Mouse (Mus musculus) CH12.LX (cell line): ENCODE measurements around the gene Gm38392. TPM values are rescaled to one million over a fixed set of nuclear protein-coding genes. Genes with fewer than 3 reads are reported as not detected.

Experiments
- DNase-seq: peaks from one replicate; pipeline ENCODE4 v3.0.0-alpha.2; 2013; ENCODE audit errors: extremely low read depth
- H3K27ac ChIP-seq: 2 replicates; pipeline ENCODE4 v1.5.1; 2012; ENCODE audit warnings: low read depth, mild to moderate bottlenecking, control low read depth, moderate library complexity; ENCODE audit not compliant: insufficient read depth
- H3K27me3 ChIP-seq: replicated peaks from 2 replicates; pipeline ENCODE3; 2012; ENCODE audit warnings: inconsistent platforms
- H3K36me3 ChIP-seq, 2 experiments: replicated peaks in 1 of 2; 2 replicates each; pipeline versions ENCODE3 to v1.6.1; 2012; ENCODE audit warnings: inconsistent platforms in 1 of 2, low read length in 1 of 2, mild to moderate bottlenecking in 1 of 2, mixed read lengths in 1 of 2, moderate library complexity in 1 of 2; ENCODE audit not compliant: control insufficient read depth in 1 of 2, insufficient read depth in 1 of 2
- H3K4me1 ChIP-seq, 2 experiments: 2 replicates each; pipeline ENCODE4 v1.6.1; 2012; ENCODE audit warnings: inconsistent platforms in 1 of 2, moderate library complexity in 1 of 2; ENCODE audit not compliant: insufficient read depth in 2 of 2, control insufficient read depth in 1 of 2
- H3K4me2 ChIP-seq: 2 replicates; pipeline ENCODE4 v1.6.1; 2012; ENCODE audit warnings: low read depth, mild to moderate bottlenecking, control low read depth; ENCODE audit not compliant: poor library complexity, insufficient read depth, severe bottlenecking
- H3K4me3 ChIP-seq, 3 experiments: fragments of 150-350 bp in 1 of 3; sonication (generic) in 1 of 3; replicated peaks in 1 of 3; 2 replicates each; pipeline versions ENCODE3 to v1.5.1; 2011 to 2012; ENCODE audit warnings: low read depth in 2 of 3, low read length in 2 of 3, mild to moderate bottlenecking in 2 of 3, moderate library complexity in 2 of 3, control low read depth in 1 of 3, improper control_type of control experiment in 1 of 3, inconsistent platforms in 1 of 3, mixed read lengths in 1 of 3; ENCODE audit not compliant: poor library complexity in 1 of 3
- H3K79me2 ChIP-seq: replicated peaks from 2 replicates; pipeline ENCODE4 v1.6.1; 2012; ENCODE audit warnings: mild to moderate bottlenecking, moderate library complexity; ENCODE audit not compliant: control insufficient read depth, poor library complexity, insufficient read depth, severe bottlenecking; ENCODE audit errors: extremely low read depth
- H3K9ac ChIP-seq: 2 replicates; pipeline ENCODE4 v1.6.1; 2012; ENCODE audit warnings: low read depth, mild to moderate bottlenecking, control low read depth, moderate library complexity; ENCODE audit not compliant: insufficient read depth
- H3K9me3 ChIP-seq: replicated peaks from 2 replicates; pipeline ENCODE3; 2012; ENCODE audit warnings: low read length, inconsistent platforms, mixed read lengths
- CHD2 ChIP-seq: IDR thresholded peaks from 2 replicates; pipeline ENCODE4 v1.6.1; 2011; ENCODE audit warnings: low read length, improper control_type of control experiment
- CTCF ChIP-seq, 2 experiments: IDR thresholded peaks in 1 of 2; conservative IDR thresholded peaks in 1 of 2; 2 replicates each; pipeline ENCODE4 v1.5.1; 2011 to 2012; ENCODE audit warnings: low read depth in 2 of 2, low read length in 2 of 2, improper control_type of control experiment in 1 of 2, inconsistent platforms in 1 of 2, mild to moderate bottlenecking in 1 of 2, moderate library complexity in 1 of 2
- E2F4 ChIP-seq: IDR thresholded peaks from 2 replicates; pipeline ENCODE4 v1.6.1; 2011; ENCODE audit warnings: low read depth, low read length, improper control_type of control experiment; ENCODE audit not compliant: insufficient replicate concordance
- ELF1 ChIP-seq: IDR thresholded peaks from 2 replicates; pipeline ENCODE4 v1.6.1; 2014; ENCODE audit warnings: low read depth, mild to moderate bottlenecking, inconsistent platforms, low read length, improper control_type of control experiment
- EP300 ChIP-seq: IDR thresholded peaks from 2 replicates; pipeline ENCODE4 v1.6.1; 2011; ENCODE audit warnings: low read length, improper control_type of control experiment
- HCFC1 ChIP-seq: IDR thresholded peaks from 2 replicates; pipeline ENCODE4 v1.6.1; 2012; ENCODE audit warnings: low read depth, mild to moderate bottlenecking, inconsistent platforms, low read length, improper control_type of control experiment
- JUN ChIP-seq: IDR thresholded peaks from 2 replicates; pipeline ENCODE4 v1.6.1; 2011; ENCODE audit warnings: low read depth, mild to moderate bottlenecking, low read length, improper control_type of control experiment, moderate library complexity; ENCODE audit not compliant: insufficient read depth
- JUND ChIP-seq: conservative IDR thresholded peaks from 2 replicates; pipeline ENCODE4 v1.6.1; 2011; ENCODE audit warnings: low read depth, low read length, improper control_type of control experiment
- MAFK ChIP-seq: IDR thresholded peaks from 2 replicates; pipeline ENCODE4 v1.6.1; 2011; ENCODE audit warnings: low read length, improper control_type of control experiment; ENCODE audit not compliant: insufficient replicate concordance
- MAX ChIP-seq: IDR thresholded peaks from 2 replicates; pipeline ENCODE4 v1.6.1; 2011; ENCODE audit warnings: low read length, improper control_type of control experiment
- MEF2A ChIP-seq: IDR thresholded peaks from 2 replicates; pipeline ENCODE4 v1.6.1; 2014; ENCODE audit warnings: low read depth, mild to moderate bottlenecking, inconsistent platforms, low read length, improper control_type of control experiment, borderline replicate concordance
- MYC ChIP-seq: IDR thresholded peaks from 2 replicates; pipeline ENCODE4 v1.6.1; 2011; ENCODE audit warnings: low read depth, mild to moderate bottlenecking, improper control_type of control experiment, low read length
- RAD21 ChIP-seq: IDR thresholded peaks from 2 replicates; pipeline ENCODE4 v1.6.1; 2011; ENCODE audit warnings: low read depth, mild to moderate bottlenecking, low read length, improper control_type of control experiment, moderate library complexity
- TCF12 ChIP-seq: IDR thresholded peaks from 2 replicates; pipeline ENCODE4 v1.6.1; 2014; ENCODE audit warnings: low read depth, mild to moderate bottlenecking, inconsistent platforms, low read length, improper control_type of control experiment
- UBTF ChIP-seq: IDR thresholded peaks from 2 replicates; pipeline ENCODE4 v1.6.1; 2012; ENCODE audit warnings: low read depth, mild to moderate bottlenecking, inconsistent platforms, low read length, improper control_type of control experiment, moderate library complexity
- USF1 ChIP-seq: IDR thresholded peaks from 2 replicates; pipeline ENCODE4 v1.6.1; 2014; ENCODE audit warnings: low read depth, mild to moderate bottlenecking, inconsistent platforms, low read length, improper control_type of control experiment
- USF2 ChIP-seq: conservative IDR thresholded peaks from 2 replicates; pipeline ENCODE4 v1.6.1; 2011; ENCODE audit warnings: low read depth, low read length, improper control_type of control experiment
- ZC3H11A ChIP-seq: IDR thresholded peaks from 2 replicates; pipeline ENCODE4 v1.6.1; 2012; ENCODE audit warnings: low read depth, mild to moderate bottlenecking, inconsistent platforms, low read length, improper control_type of control experiment
- ZMIZ1 ChIP-seq: IDR thresholded peaks from 2 replicates; pipeline ENCODE4 v1.6.1; 2012; ENCODE audit warnings: low read depth, mild to moderate bottlenecking, inconsistent platforms, low read length, improper control_type of control experiment
- ZNF384 ChIP-seq: IDR thresholded peaks from 2 replicates; pipeline ENCODE4 v1.6.1; 2012; ENCODE audit warnings: low read depth, low read length, improper control_type of control experiment, inconsistent platforms
- dilution Hi-C: fragments of 300-500 bp; cut with MboI; formaldehyde crosslinking; loops from 2 replicates; pipeline ENCODE4 v1.14.3; 2020; ENCODE audit warnings: low sequenced_read_pairs; ENCODE audit not compliant: extremely low pct_unique_long_range_greater_than_20kb, extremely low pct_ligation_motif_present
- in situ Hi-C: fragments of 300-500 bp; cut with MboI; formaldehyde crosslinking; loops from 3 replicates; pipeline ENCODE4 v1.14.3; 2019; ENCODE audit warnings: low sequenced_read_pairs, low pct_ligation_motif_present, low pct_unique_long_range_greater_than_20kb, mixed read lengths
- polyA plus RNA-seq: library from polyadenylated mRNA; unstranded; fragments of >175 nt; gene quantifications from 2 replicates; pipeline ENCODE4 v1.2.1, GENCODE M21; 2012; ENCODE audit warnings: low read depth; ENCODE audit not compliant: insufficient read length
- total RNA-seq, 2 experiments: library from RNA; depleted of rRNA; stranded (reverse); fragments of 300-350 nt in 1 of 2; fragments of >200 nt in 1 of 2; gene quantifications; 2 replicates each; pipeline ENCODE4 v1.2.3; 2012 to 2014

Gene Gm38392
- total and polyA plus RNA-seq, 3 experiments, result not detected

- dilution Hi-C loops, result no loop called here
- H3K27ac ChIP-seq, result no peak overlapping the region
- H3K27me3 ChIP-seq, result peaks cover 59% of the 10 kb centered on the region
- no peaks in the 10 kb centered on the region for H3K36me3 ChIP-seq
- TF ChIP-seq ELF1, result no peak
- TF ChIP-seq JUN, result no peak
- TF ChIP-seq MAX, result no peak
- no peak for TF ChIP-seq MEF2A
- no peak for TF ChIP-seq CHD2
- TF ChIP-seq, all 38 proteins: peak for 0
- no peak for DNase-seq
- in situ Hi-C loops, result no loop called here
- peaks cover 2 to 29% of the 10 kb centered on the region in 2 experiments; a peak in 3 of 4 replicates for H3K4me1 ChIP-seq
- no peak overlapping the region for H3K4me2 ChIP-seq
- no peaks in the 10 kb centered on the region for H3K9me3 ChIP-seq
- H3K79me2 ChIP-seq, result no peaks in the 10 kb centered on the region
- no peak overlapping the region for H3K4me3 ChIP-seq
- no peak overlapping the region for H3K9ac ChIP-seq
Measured at GRCm38 (mm10) chr3:88252739-88253138, 34.3 kb downstream of the Gm38392 start.

GRCm38 (mm10) chr3:88248406-88248805 lies 38.6 kb downstream of the Gm38392 start:
- dilution Hi-C loops, result no loop called here

GRCm38 (mm10) chr3:88247666-88248065 lies 39.3 kb downstream of the Gm38392 start:
- TF ChIP-seq JUND, result no peak
- TF ChIP-seq ZC3H11A, result no peak
- TF ChIP-seq, all 38 proteins: peak for 0
- Histone ChIP-seq H3K4me1 (peaks cover 10 to 21% of the 10 kb centered on the region in 2 experiments), H3K27me3 (peaks cover 59% of the 10 kb centered on the region), H3K4me3 (no peak overlapping the region), H3K27ac (no peak overlapping the region), H3K9ac (no peak overlapping the region), H3K9me3 (no peaks in the 10 kb centered on the region), H3K36me3 (no peaks in the 10 kb centered on the region), H3K79me2 (no peaks in the 10 kb centered on the region), H3K4me2 (no peak overlapping the region)
- DNase-seq, result no peak
- dilution Hi-C loops, result no loop called here
- in situ Hi-C loops, result no loop called here

More at GRCm38 (mm10) chr3:88248406-88248805, 38.6 kb downstream of the Gm38392 start:
- H3K4me3 ChIP-seq, result no peak overlapping the region
- no peaks in the 10 kb centered on the region for H3K79me2 ChIP-seq
- no peak for DNase-seq
- H3K36me3 ChIP-seq, result no peaks in the 10 kb centered on the region
- peaks cover 10 to 14% of the 10 kb centered on the region in 2 experiments for H3K4me1 ChIP-seq
- no peak overlapping the region for H3K9ac ChIP-seq
- H3K9me3 ChIP-seq, result no peaks in the 10 kb centered on the region
- in situ Hi-C loops, result no loop called here
- TF ChIP-seq TCF12 (no peak), ZC3H11A (no peak), E2F4 (no peak), UBTF (no peak), MAFK (no peak), EP300 (no peak), MYC (no peak), CHD2 (no peak), RAD21 (no peak), ZNF384 (no peak), USF1 (no peak), MEF2A (no peak), ZMIZ1 (no peak), CTCF (conservative IDR thresholded peaks at IDR 0.05 in 1 of 2, IDR thresholded peaks at IDR 0.05 in 1 of 2; ENCODE audit: low read depth in 2 of 2, low read length in 2 of 2) (no peak), HCFC1 (no peak), USF2 (no peak)
- H3K4me2 ChIP-seq, result no peak overlapping the region
- H3K27ac ChIP-seq, result no peak overlapping the region
- H3K27me3 ChIP-seq, result peaks cover 59% of the 10 kb centered on the region
